Mouse (Mus musculus) embryonic fibroblast, embryonic 13.5 days (primary cell): Measurements from ENCODE around the gene Fgf18.

ENCODE experiments used
- CTCF ChIP-seq: IDR thresholded peaks from 2 replicates; pipeline ENCODE4 v1.5.1; 2011; ENCODE audit warnings: mild to moderate bottlenecking, control low read depth, low read length, moderate library complexity, borderline replicate concordance; ENCODE audit not compliant: insufficient read depth
- POLR2A ChIP-seq: IDR thresholded peaks from 2 replicates; pipeline ENCODE4 v1.6.1; 2011; ENCODE audit warnings: low read depth, mild to moderate bottlenecking, control low read depth, low read length, moderate library complexity

- TF ChIP-seq CTCF (no peak), POLR2A (no peak)
These were observed 28.6 kb upstream of the Fgf18 start for GRCm38 (mm10) chr11:33175768-33176167.
